Mouse (Mus musculus) left cerebral cortex, postnatal 36 days (tissue): ENCODE results near the gene Krtap17-1. TPM values are rescaled to one million over a fixed set of nuclear protein-coding genes. Genes with fewer than 3 reads are reported as not detected.

ENCODE experiments used
- DNase-seq, 2 experiments: peaks; one replicate each; pipeline ENCODE4 v3.0.0; 2021 to 2022; ENCODE audit warnings: low spot score in 2 of 2, mixed read lengths in 1 of 2
- intact Hi-C: fragments of 180-260 bp; cut with DNase I; formaldehyde crosslinking; loops from one replicate; pipeline ENCODE4 v1.15.1; 2025
- total RNA-seq, 2 experiments: library from RNA; stranded (reverse); gene quantifications; 2 replicates each; pipeline ENCODE4 v1.2.3; 2021

Gene Krtap17-1
- total RNA-seq = not detected

DNA sequence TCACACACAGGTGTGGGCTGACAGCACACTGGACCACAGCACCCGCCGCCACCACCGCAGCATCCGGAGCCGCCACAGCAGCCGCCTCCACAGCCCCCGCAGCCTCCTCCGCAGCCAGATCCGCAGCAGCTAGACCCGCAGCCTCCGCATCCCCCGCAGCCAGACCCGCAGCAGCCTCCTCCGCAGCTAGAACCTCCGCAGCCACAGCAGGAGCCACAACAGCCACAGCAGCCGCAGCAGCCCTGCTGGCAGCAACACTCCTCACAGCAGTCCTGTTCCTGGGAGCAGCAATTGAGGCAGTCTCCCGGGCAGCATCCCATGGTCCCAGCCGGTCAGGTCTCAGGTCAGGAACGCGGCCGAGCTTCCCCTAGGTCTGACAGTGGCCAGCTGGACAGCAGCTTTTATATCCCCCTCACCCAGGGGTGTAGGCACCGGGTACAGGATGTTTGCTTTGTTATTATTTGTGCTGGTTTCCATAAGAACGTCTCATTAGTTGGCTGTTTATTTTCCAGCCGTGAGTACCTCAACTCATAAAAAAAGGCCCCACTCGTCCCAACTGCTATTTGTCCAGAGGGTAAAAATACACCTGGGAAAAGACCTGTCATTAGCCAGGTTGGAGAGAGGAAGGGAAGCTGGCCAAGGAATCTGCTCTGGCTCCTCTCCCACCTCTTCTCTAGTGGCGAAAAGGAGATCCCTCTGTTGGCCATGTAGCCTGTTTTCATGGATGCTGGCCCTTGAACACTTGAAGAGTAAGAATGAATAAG, at the start of gene Krtap17-1:
Krtap17-1 (minus strand) TSS at position 375 of the 764 bp plus-strand sequence.
- intact Hi-C loops = no loop called here
- DNase-seq = no peak

DNA sequence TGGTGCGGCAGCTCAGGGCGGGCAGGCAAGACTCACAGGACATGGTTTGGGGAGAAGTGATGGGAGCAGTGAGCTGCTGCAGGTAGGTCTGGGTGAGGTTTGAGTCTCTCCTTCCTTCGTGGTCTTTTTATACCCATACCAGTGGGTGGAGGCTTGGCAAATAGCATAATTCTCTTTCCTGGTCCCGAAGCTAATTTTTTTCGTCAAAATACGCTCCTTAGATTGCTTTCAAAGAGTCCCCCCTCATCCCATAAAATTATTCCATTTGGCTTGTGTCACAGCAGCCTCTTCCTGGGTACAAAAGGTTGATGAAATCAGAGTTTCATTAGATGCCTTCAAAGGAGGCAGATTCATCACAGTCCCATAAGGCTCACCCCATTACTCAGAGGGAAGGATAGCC, 47.7 kb upstream of the Krtap17-1 start, which contains the start of gene Krt34:
Krt34 (minus strand) TSS at position 101 of the 400 bp plus-strand sequence.
- intact Hi-C loops = no loop called here
- no peak for DNase-seq

DNA sequence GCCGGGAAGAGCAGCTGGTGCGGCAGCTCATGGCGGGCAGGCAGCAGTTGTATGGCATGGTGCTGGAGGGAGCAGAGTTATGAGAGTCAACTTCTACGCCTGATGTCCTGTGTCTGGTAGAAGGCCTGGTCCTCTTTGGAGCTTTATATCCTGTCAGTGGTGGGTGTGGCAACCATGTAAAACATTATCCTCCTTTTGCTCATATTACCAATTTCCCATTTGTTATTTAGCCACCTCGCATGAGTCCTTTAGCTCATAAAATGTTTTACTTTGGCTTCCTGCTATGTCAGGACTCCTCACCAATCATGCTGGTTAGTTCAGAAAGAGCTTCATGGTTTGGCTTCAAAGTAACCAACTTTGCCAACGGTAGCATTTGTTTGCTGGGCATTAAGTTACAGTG, 36.0 kb upstream of the Krtap17-1 start, which contains the start of gene Krt33b:
Krt33b (minus strand) TSS at position 101 of the 400 bp plus-strand sequence.
- no peak for DNase-seq
- intact Hi-C loops = no loop called here

DNA sequence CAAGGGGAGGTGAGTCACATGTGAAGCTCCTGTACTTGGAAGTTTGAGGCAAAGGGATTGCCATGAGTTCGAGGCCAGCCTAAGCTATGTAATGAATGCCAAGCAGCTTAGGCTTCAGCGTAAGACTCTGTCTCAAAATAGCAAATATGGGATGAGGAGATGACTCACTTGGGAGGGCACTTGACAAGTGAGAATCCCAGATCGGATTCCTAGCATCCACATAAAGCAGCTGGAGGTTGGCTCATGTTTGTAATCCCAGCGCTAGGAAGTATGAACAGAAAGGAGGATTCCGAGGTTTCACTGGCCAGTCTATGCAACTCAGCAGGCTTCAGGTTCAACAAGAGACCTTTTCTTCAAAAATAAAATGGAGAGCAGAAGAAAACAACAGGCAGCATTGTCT, 27.6 kb upstream of the Krtap17-1 start:
- intact Hi-C loops = no loop called here
- DNase-seq = peak in 1 of 2 experiments; percentile 9

DNA sequence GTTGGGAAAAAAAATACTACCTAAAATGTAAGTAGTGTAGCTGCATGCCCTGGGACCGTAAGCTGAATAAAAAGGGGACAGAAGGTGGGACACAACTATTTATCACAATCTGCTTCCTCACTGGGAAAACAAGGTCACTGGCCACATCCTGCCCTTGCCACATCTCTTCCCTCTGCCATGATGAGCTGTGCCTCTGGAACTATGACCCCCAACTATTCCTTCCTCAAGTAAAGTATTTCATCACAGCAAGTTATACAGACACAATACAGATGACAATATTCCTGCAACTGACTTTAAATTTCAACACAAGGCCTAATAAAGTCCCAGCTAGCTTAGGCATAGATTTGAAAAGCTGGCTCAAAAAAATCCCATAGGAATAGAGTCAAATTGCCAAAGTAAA, 25.7 kb upstream of the Krtap17-1 start:
- intact Hi-C loops = no loop called here

DNA sequence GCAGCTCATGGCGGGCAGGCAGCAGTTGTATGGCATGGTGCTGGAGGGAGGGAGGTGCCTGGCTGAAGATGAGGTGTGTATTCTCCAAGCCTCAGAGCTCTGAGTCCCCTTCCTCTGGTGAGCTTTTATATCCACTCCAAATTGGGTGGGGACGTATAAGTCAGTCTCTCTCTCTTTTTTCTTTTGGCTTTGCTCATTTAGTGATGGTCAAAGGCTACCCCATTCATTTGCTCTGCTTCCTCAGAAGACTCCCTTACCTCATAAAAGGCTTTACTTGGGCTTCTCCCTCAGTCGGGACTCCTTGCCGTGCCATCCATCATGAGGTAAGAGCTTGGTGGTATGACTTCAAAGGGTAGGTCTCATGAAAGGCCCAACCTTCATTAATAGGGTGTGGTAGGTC, 22.3 kb upstream of the Krtap17-1 start, which contains the start of gene Krt33a:
Krt33a (minus strand) TSS at position 101 of the 400 bp plus-strand sequence.
- intact Hi-C loops = no loop called here
- DNase-seq = no peak

More for the DNA sequence above, 25.7 kb upstream of the Krtap17-1 start:
- DNase-seq = no peak

DNA sequence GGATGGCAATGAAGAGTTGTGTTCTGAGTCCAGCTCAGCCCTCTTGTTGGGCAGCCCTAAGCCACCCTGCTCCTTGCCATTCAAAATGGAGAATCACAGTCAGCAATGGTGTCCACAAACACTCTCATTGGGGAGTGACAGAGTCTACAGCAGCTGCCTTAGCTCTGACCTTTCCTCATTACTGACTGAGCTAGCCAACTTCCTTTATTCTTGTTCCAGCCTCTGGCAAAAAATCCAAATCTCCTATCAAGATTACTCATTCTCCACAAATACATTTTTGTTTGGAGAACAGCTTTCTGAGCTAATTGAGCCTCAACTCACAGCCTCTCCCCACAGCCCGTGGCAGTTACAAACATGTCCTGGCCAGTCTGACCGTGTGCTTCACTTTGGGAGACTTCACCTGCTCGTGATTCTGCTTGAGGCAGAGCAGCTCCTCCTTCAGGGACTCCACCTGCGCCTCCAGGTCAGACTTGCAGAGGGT, 19.9 kb upstream of the Krtap17-1 start:
- intact Hi-C loops = no loop called here
- no peak for DNase-seq

DNA sequence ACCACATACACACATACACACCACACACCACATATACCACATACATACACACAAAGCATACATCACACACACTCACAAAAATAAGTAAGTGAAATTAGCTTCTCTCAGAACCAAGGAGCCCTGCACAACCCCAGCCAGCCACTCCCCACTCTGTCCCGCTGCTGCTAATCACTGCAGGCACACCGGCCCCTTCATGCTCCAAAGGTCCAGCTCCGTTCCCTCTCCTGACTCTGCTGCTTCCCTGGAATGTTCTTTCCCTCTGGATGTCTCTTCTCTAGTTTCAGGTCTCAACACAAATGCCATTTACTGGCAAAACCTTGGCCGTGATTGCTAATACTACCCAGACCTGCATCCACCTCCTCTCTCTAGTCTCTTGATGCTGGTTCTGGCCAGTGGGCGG, 16.9 kb upstream of the Krtap17-1 start:
- intact Hi-C loops = no loop called here
- no peak for DNase-seq

DNA sequence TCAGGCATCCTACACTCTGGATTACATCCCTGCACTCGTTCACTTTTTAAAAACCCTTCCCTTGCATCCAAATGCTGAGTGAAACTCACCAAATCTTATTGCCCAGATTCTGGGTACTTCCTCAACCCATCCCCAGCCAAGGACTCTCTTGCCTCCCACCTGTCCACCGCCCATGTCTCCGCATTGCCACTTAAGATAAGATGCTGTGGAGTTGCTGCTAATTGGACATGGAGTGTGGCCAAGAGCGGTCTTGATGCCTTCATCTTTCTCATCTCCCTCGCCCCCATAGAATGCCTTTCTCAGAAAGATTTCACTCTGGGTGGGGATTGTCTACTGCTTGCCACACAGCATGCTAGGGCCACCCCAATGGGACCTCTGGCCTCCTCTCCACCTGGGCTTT, 14.5 kb upstream of the Krtap17-1 start:
- intact Hi-C loops = loop anchor here (10.0 kb wide), 2 partner anchors 276 to 624 kb away; partner anchors contain the start of gene Krt10
- peak in 1 of 2 experiments; percentile 38 for DNase-seq

DNA sequence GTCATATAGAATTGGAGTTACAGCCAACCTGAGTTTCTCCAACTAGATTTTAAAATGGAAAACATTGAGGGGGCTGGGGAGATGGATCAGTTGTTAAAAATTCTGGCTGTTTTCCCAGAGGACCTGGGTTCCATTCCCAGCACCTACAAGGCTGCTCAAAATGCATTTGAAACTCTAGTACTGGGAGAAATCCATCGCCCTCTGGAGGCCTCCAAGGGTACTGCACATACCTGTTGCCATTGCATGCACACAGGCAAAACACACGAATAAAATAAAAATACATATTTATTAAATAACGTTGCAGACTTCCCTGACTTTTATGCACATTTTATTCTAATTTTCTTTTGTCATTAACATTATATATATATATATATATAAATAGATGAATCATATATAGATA, 12.8 kb upstream of the Krtap17-1 start:
- no peak for DNase-seq
- intact Hi-C loops = loop anchor here (10.0 kb wide), 2 partner anchors 278 to 622 kb away; partner anchors contain the start of gene Krt10

DNA sequence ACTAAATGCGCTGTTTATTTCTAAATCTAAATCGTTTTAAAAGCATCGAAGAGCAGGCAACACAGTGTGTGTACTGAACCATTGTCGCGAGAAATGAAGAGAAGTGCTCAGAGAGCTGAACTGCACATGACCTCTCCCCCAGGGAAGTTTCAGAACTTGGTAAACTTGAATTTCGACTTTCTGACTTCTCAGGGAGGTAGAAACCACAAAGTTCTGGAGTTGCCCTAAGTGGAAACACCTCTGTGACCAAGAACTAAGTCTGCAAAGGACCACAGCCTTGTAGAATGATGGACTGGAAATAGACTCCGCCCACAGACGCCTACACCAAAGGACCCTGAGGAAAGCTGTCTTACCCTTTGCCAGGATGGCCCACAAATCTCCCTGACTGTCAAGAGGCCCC, 12.1 kb upstream of the Krtap17-1 start:
- intact Hi-C loops = loop anchor here (2.0 to 10.0 kb wide), 3 partner anchors 279 to 621 kb away; partner anchors contain the start of gene Krt10
- DNase-seq = no peak

DNA sequence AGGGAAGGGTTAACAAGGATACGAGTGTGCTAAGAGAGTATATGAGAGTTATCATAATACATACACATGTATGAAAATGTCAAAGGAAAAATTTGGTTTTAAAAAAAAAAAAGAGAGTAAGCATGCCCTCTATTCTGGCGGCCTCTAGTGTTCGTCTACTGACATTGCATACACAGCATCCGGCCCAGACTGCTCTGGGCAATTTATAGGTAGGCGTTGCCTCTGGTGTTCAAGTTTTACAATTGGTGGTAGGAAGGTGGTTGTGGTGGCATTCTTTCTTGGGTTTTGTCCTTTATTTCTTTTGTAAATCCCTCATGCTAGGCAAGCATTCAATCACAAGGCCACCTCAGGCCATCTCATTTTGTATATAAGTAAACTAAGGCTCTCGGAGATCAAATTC, 11.1 kb upstream of the Krtap17-1 start:
- intact Hi-C loops = loop anchor here (2.0 to 10.0 kb wide), 3 partner anchors 280 to 620 kb away; partner anchors contain the start of gene Krt10
- peak; percentile 34 to 60 for DNase-seq

DNA sequence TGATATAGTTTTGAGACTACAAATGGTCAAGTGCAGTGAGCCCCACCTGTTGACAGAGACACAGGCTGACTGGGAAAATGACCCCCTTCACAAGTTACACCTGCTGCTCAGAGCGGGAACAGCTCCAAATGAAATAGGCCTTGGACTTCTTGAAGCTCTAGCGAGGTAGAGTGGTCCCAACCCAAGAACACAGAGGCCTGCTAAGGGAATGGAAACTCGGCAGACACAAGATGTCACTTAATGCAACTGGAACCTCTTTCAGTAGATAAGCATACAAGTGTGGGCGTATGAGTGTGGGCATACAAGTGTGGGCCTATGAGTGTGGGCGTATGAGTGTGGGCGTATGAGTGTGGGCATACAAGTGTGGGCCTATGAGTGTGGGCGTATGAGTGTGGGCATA, 5.3 kb upstream of the Krtap17-1 start:
- intact Hi-C loops = no loop called here
- DNase-seq = no peak

DNA sequence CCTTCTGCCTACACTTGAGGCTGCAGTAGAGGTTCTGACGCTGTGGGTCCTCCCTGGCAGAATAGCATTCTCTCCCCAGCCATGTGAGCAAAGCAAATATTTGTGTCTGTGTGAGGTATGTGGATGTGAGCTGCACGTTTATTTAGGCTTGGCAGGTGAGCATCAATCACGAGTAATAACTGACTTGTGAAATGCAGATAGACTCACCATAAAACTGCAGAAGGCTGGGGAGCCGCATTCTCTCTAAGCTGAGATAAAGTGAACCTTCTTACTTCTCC, 529 bp upstream of the Krtap17-1 start:
- intact Hi-C loops = no loop called here
- no peak for DNase-seq

DNA sequence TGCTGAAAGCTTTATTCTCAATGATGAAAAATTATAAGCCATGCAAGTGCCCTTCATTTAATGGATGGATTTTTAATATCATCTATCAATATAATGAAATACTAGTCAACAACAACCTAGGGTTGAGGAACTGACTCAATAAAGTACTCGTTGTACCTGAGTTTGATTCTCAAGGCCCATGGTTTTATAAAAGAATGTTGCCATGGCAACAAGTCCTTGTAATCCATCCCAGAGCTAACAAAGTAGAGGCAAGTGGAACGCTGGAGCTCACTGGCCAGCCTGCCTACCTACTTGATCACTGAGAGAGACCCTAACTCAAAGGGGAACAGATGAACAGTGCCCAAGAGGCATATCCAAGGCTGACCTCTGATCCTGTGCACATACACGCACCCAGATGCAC, 3.2 kb downstream of the Krtap17-1 start:
- intact Hi-C loops = no loop called here

DNA sequence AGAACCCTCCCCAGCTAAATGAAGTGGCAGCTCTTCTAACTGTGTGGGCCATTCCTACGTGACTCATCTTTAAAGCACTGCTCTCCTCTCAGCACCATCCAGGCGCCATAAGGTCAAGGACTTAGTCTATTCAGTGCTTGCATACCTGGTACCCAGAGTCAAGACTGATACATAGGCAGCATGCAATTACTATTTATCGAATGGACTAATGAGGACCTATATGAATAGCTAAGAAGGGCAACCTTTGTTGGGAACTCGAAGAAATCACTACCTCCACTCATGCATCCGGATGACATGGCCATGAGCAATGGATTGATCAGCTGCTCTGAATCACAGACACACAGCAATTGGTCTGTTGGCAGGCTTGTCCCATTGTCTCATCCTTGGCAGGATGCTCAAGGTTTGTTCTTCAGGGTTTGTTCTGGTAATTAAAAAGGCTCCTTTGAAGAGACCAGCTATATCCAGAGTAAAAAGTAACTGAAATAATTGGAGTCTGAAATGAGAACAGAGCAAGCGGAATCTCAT, 3.9 kb downstream of the Krtap17-1 start:
- DNase-seq = no peak
- intact Hi-C loops = no loop called here

More for the DNA sequence above, 3.2 kb downstream of the Krtap17-1 start:
- DNase-seq = no peak

DNA sequence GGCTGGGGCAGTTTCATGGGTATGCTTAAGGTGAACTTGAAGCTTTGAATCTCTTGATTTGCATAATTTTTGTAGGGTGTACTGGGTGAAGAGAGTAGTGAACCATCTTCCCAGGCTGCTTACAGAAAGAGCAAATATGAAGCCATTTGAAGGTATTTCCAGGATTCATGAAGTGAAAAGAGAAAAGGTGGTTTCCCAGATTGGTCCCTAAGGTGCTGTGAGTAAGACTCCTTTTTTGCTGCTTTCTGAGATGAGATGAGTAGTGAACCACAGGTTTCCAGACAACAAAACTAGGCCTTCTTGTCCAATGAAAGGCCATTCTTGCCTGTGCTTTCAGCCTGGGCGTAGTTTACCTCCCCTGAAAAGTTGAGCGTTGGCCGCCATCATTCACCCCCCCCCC, 5.3 kb downstream of the Krtap17-1 start:
- intact Hi-C loops = no loop called here
- no peak for DNase-seq

DNA sequence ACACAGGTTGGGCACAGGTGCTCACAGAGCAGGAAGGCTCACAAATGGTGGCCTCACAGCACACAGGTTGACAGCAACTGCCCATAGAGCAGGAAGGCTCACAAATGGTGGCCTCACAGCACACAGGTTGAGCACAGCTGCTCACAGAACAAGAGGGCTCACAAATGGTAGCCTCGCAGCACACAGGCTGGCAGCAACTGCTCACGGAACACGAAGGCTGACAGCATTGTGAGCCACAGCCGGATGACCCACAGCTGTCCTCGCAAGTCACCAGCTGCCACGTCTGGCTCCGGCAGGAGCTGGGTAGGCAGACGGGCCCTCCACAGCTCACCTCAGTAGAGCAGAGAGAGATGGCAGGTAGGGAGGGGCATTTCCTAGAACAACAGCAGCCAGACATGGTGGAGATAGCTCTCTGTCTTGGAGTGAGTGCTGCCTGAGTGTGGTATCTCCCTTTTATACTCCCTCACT, 7.6 kb downstream of the Krtap17-1 start, which contains the start of gene Krtap16-1:
Krtap16-1 (minus strand) TSS at position 418 of the 468 bp plus-strand sequence.
- DNase-seq = no peak
- intact Hi-C loops = no loop called here

DNA sequence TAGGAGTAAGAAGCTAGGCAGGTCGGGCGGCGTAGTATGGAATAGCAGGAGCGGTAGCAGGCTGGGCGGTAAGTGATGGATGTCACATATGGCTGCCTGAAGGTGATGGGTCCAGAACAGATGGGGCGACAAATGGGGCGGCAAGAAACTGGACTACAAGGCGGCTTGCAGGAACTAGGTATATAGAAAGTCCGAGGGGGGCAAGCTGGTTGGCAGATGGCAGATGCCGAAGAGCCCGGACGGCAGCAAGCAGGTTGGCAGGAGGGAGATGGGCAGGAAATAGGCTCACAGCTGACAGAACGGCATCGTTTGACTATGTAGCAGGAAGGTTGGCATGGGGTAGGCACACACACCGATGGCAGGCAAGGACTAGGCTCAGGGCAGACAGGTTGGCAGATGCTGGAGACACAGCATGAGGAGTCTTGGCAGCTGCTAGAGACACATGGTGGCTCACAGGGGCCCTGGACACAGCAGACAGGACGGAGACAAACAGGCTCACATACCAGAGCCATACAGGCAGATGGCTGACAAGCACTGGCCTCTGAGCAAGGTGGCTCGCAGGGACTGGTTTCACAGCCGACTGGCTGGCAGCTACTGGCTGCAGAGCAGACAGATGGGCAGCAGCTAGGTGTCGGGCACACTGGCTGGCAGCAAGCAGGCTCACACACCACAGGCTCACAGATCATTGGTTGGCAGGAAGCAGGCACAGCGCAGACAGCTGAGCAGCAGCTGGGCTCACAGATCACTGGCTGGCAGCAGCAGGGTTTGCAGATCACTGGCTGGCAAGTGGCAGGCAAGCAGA, 8.3 kb downstream of the Krtap17-1 start:
- intact Hi-C loops = no loop called here
- peak; percentile 54 to 55 for DNase-seq

DNA sequence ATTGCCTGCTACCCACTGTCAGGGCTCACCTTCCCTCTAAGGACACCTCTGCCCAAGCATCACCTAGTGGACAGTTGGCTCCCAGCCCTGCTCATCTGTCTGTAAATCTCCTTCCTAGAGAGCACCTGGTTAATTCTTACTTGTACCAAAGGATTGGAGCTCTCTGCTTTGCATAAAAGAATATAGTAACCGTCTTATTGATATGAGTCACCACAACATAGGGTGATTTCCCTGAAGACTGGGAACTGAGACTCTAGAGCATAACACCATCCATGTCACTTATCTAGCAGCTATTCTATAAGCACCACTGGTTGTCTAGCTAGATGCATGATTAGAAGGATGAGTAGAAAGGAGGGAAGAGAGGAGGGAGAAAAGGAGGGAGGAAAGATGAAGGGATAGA, 10.4 kb downstream of the Krtap17-1 start:
- DNase-seq = no peak
- intact Hi-C loops = no loop called here
